Mouse (Mus musculus): ENCODE data around the gene Gm20696. TPM values are rescaled to one million over a fixed set of nuclear protein-coding genes. Genes with fewer than 3 reads are reported as not detected.

The Gm20696 gene
- total and polyA plus RNA-seq, 3 experiments = 0.59 TPM; not detected in 2

GRCm38 (mm10) chr6:99599229-99599628 lies 67.4 kb downstream of the Gm20696 start:
- Histone ChIP-seq H3K36me3 (replicated peaks in 1 of 2; ENCODE audit: control insufficient read depth in 1 of 2, insufficient read depth in 1 of 2, low read length in 1 of 2) (no peaks in the 10 kb centered on the region), H3K9me3 (replicated peaks; ENCODE audit: low read length) (no peaks in the 10 kb centered on the region), H3K4me2 (ENCODE audit: insufficient read depth, low read depth, poor library complexity, severe bottlenecking) (no peak overlapping the region), H3K9ac (ENCODE audit: insufficient read depth, low read depth) (no peak overlapping the region), H3K27me3 (replicated peaks) (no peaks in the 10 kb centered on the region), H3K4me1 (ENCODE audit: control insufficient read depth in 1 of 2, insufficient read depth in 2 of 2) (no peaks in the 10 kb centered on the region; a peak in 1 of 4 replicates), H3K4me3 (replicated peaks in 1 of 3; ENCODE audit: low read depth in 2 of 3, low read length in 2 of 3, poor library complexity in 1 of 3) (no peak overlapping the region), H3K79me2 (replicated peaks; ENCODE audit: control insufficient read depth, extremely low read depth, insufficient read depth, poor library complexity, severe bottlenecking) (no peaks in the 10 kb centered on the region), H3K27ac (ENCODE audit: insufficient read depth, low read depth) (no peak overlapping the region)
- in situ Hi-C loops (cut with MboI; ENCODE audit: low pct_ligation_motif_present, low pct_unique_long_range_greater_than_20kb, low sequenced_read_pairs) (loop anchor here (10.0 to 25.0 kb wide), 2 partner anchors 134 to 1087 kb away; no protein-coding TSS in a partner anchor), dilution Hi-C loops (cut with MboI; ENCODE audit: extremely low pct_ligation_motif_present, extremely low pct_unique_long_range_greater_than_20kb, low sequenced_read_pairs) (no loop called here)
- no peak for TF ChIP-seq MXI1 (IDR thresholded peaks at IDR 0.05; ENCODE audit: low read depth, low read length)
- DNase-seq (ENCODE audit: extremely low read depth) = no peak

- no peaks in the 10 kb centered on the region for H3K36me3 ChIP-seq (replicated peaks in 1 of 2; ENCODE audit: control insufficient read depth in 1 of 2, insufficient read depth in 1 of 2, low read length in 1 of 2)
- H3K9ac ChIP-seq (ENCODE audit: insufficient read depth, low read depth) = no peak overlapping the region
- no peaks in the 10 kb centered on the region for H3K4me1 ChIP-seq (ENCODE audit: control insufficient read depth in 1 of 2, insufficient read depth in 2 of 2)
- no peak overlapping the region for H3K4me3 ChIP-seq (replicated peaks in 1 of 3; ENCODE audit: low read depth in 2 of 3, low read length in 2 of 3, poor library complexity in 1 of 3)
- no peak overlapping the region for H3K27ac ChIP-seq (ENCODE audit: insufficient read depth, low read depth)
- no peak for DNase-seq (ENCODE audit: extremely low read depth)
- no peak for TF ChIP-seq TCF12 (IDR thresholded peaks at IDR 0.05; ENCODE audit: low read depth, low read length)
- no peak for TF ChIP-seq NELFE (IDR thresholded peaks at IDR 0.05; ENCODE audit: low read depth, low read length)
- no peak for TF ChIP-seq ZC3H11A (IDR thresholded peaks at IDR 0.05; ENCODE audit: low read depth, low read length)
- TF ChIP-seq SMC3 (IDR thresholded peaks at IDR 0.05; ENCODE audit: low read depth, low read length) = no peak
- no peak for TF ChIP-seq KAT2A (IDR thresholded peaks at IDR 0.05; ENCODE audit: insufficient replicate concordance, low read length)
- no peak for TF ChIP-seq TBP (conservative IDR thresholded peaks at IDR 0.05; ENCODE audit: low read depth, low read length)
- TF ChIP-seq BHLHE40 (IDR thresholded peaks at IDR 0.05; ENCODE audit: low read depth, low read length) = no peak
- TF ChIP-seq SIN3A (IDR thresholded peaks at IDR 0.05; ENCODE audit: low read length) = no peak
- no peak for TF ChIP-seq POLR2A (IDR thresholded peaks at IDR 0.05; ENCODE audit: low read depth, low read length)
- TF ChIP-seq USF2 (conservative IDR thresholded peaks at IDR 0.05; ENCODE audit: low read depth, low read length) = no peak
- TF ChIP-seq PAX5 (IDR thresholded peaks at IDR 0.05; ENCODE audit: low read length) = no peak
- no peak for TF ChIP-seq CHD2 (IDR thresholded peaks at IDR 0.05; ENCODE audit: low read length)
- TF ChIP-seq CHD1 (IDR thresholded peaks at IDR 0.05; ENCODE audit: low read depth, low read length) = no peak
- no peak for TF ChIP-seq MYC (IDR thresholded peaks at IDR 0.05; ENCODE audit: low read depth, low read length)
- no peak for TF ChIP-seq MAZ (IDR thresholded peaks at IDR 0.05; ENCODE audit: low read depth, low read length)
- no peak for TF ChIP-seq ZNF384 (IDR thresholded peaks at IDR 0.05; ENCODE audit: low read depth, low read length)
- no peaks in the 10 kb centered on the region for H3K27me3 ChIP-seq (replicated peaks)
- H3K9me3 ChIP-seq (replicated peaks; ENCODE audit: low read length) = no peaks in the 10 kb centered on the region
- no peak overlapping the region for H3K4me2 ChIP-seq (ENCODE audit: insufficient read depth, low read depth, poor library complexity, severe bottlenecking)
- no peaks in the 10 kb centered on the region for H3K79me2 ChIP-seq (replicated peaks; ENCODE audit: control insufficient read depth, extremely low read depth, insufficient read depth, poor library complexity, severe bottlenecking)
- dilution Hi-C loops (cut with MboI; ENCODE audit: extremely low pct_ligation_motif_present, extremely low pct_unique_long_range_greater_than_20kb, low sequenced_read_pairs) = no loop called here
- in situ Hi-C loops (cut with MboI; ENCODE audit: low pct_ligation_motif_present, low pct_unique_long_range_greater_than_20kb, low sequenced_read_pairs) = loop anchor here (25.0 kb wide), 1 partner anchor 1065 kb away; no protein-coding TSS in a partner anchor
Measured at GRCm38 (mm10) chr6:99577040-99577439, 89.6 kb downstream of the Gm20696 start.
